Mouse (Mus musculus): ENCODE measurements around the gene Itgb6.

Itgb6 gene

DNA sequence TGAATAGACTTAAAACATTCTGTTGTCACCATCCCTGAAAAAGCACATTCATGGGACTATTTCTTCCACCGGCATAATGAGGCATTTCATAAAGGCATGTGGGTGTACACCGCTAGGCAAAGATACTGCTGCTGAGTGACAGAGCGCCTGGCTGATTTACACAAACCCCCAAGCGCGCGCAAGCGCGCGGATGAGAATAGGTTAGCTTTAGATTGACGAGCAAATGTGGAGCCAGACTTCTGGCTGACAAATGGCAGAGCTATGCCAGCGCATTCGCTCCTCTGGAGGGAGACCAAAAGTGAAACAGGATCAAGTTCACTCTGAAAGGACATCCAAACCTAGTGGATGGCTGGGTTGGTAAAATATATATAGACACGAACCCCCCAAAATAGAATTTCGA is at the start of gene Itgb6:
Itgb6 (minus strand) TSS at position 130 of the 400 bp plus-strand sequence.
- in situ Hi-C loops (cut with MboI; ENCODE audit: low pct_unique_long_range_greater_than_20kb in 1 of 2, low sequenced_read_pairs in 2 of 2, unreplicated experiment in 1 of 2): loop anchor here in 1 of 2 experiments (25.0 kb wide), 1 partner anchor 740 kb away; no protein-coding TSS in a partner anchor

DNA sequence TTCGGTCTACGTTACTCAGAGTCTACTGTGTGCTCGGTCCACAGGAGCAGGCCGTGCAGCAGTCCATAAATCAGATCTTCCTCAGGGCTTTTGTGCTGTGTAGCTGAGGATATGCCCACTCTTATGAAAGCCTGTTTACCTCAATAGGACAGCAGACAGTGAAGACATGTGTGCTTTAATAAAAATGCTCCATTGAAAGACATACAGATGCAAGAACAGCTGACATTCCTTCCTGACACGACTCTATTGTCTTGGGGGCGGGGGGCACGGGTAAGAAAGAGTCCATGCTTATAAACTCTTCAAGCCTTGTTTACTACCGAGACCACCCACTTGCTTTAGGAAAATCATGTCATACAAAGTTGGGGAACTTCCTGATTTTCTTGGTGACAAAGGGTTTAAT is 44.0 kb upstream of the Itgb6 start:
- in situ Hi-C loops (cut with MboI; ENCODE audit: low pct_unique_long_range_greater_than_20kb in 1 of 2, low sequenced_read_pairs in 2 of 2, unreplicated experiment in 1 of 2): no loop called here

DNA sequence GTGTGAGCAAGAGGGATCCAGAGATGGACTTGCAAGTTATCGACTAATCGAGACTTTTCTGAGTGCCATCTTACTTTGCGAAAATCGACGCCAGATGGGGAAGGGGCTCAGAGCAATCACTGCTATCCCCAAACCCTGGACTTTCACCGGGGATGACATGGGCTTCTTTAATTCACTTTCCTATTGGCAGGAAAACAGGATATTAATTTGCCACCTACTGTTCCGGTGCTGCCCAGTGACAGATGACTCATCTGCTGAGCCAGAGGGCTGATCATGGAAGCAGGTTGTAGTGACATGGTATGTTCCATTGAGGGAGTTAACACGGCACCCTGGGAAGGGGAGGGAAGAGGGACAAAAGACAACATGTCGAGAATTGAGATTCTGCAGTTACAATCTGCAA is 33.8 kb upstream of the Itgb6 start:
- in situ Hi-C loops (cut with MboI; ENCODE audit: low pct_unique_long_range_greater_than_20kb in 1 of 2, low sequenced_read_pairs in 2 of 2, unreplicated experiment in 1 of 2): no loop called here

DNA sequence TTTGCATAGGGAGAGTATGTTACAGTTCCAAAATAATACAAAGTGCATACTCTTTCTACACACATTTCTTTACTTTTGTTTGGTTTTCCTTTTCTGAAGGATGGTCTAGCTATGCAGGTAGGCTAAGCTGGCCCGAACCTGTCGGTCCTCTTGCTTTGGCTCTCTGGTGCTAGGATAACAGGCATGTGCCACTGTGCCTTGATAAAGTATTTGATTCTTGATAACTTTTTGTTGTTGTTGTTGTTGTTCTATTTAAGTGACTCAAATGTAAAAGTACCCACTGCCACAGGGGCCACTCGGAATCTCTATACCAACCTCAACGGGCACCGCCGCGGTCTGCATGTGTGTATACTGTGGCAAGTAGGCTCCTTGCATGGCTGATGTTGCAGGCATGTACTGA is 32.7 kb upstream of the Itgb6 start:
- in situ Hi-C loops (cut with MboI; ENCODE audit: low pct_unique_long_range_greater_than_20kb in 1 of 2, low sequenced_read_pairs in 2 of 2, unreplicated experiment in 1 of 2): no loop called here

DNA sequence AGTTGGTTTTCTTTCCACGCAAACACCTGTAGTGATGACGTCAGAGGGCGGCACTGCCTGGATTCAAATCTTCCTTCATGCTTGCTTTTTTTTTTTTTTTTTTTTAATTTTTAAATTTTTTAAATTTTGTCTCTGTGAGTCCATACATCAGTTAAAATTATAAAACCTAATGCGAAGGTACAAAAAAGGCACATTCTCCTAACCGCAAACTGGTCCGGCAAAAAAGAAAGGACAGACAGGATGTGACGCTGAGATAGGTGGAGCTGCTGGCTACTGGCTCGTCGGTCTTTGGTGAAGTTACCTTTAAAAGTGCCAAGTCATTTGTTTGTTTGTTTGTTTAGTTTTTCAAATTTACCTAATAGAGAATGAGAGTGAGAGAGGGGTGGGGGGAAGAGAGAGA is 28.8 kb upstream of the Itgb6 start:
- in situ Hi-C loops (cut with MboI; ENCODE audit: low pct_unique_long_range_greater_than_20kb in 1 of 2, low sequenced_read_pairs in 2 of 2, unreplicated experiment in 1 of 2): no loop called here

DNA sequence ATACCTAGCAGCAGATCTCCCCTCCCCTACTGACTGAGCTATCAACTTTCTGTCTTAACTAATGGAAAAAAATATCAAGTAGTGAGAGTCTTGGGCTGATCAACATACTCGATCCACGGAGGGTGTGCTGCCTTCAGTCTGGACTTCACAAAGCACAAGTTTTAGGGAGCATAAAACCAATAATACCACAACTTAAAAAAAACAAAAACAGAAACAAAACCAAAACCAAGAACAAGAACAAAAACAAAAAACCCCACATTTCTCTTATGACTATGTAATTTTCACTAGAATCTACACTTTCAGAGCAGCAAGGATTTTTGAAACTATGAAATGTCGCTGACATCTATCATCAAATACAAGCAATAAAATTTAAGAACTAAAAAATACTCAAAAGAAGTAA is 28.1 kb upstream of the Itgb6 start:
- in situ Hi-C loops (cut with MboI; ENCODE audit: low pct_unique_long_range_greater_than_20kb in 1 of 2, low sequenced_read_pairs in 2 of 2, unreplicated experiment in 1 of 2): no loop called here

DNA sequence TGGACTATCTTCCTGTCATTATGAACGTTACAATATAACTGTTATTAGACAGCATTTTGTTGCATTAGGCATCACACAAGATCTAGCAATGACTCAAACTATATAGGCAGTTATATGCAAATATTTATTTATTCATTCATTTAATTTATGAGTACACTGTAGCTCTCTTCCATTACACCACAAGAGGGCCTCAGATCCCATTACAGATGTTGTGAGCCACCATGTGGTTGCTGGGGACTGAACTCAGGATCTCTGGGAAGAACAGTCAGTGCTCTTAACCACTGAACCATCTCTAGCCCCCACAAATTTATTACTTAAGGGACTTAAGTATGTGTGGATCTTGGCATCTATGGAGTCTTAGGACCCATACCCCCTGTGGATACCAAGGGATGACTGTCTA is 26.1 kb upstream of the Itgb6 start:
- in situ Hi-C loops (cut with MboI; ENCODE audit: low pct_unique_long_range_greater_than_20kb in 1 of 2, low sequenced_read_pairs in 2 of 2, unreplicated experiment in 1 of 2): no loop called here

DNA sequence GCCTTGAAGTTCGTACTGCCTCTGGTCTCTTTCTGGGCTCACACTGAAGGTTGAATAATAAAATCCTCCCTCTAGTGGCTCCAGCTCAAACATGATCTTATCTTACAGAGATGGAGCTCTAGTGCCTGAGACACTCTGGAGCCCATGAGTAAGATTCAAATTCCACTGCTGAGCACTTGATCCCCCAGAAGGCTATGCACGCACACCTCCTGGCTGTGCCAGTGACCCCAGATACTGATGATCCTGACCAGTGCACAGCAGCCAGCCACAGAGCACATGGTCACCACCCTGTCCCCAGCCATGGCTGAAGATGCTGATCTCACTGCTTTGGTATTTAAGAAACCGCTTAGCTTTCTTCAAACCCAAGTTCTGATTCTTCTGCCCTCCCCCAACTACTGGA is 25.1 kb upstream of the Itgb6 start:
- in situ Hi-C loops (cut with MboI; ENCODE audit: low pct_unique_long_range_greater_than_20kb in 1 of 2, low sequenced_read_pairs in 2 of 2, unreplicated experiment in 1 of 2): no loop called here

DNA sequence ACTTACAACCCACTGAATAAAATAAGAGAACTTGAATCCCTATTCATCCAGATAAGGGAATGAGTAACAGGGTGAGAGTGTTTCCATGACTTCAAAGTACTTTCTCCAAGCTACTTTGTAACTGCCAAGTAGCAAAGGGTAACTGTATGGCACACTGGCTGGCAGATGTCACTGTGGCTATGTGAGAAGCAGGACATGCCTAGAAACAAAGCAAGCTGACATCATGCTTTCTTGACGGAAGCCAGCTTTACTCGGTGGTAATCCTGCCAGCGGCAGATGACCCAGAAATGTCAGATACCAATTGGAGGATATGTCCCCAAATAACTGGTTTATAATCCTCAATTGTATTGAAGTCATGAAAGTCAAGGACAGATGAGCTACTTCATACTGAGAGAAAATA is 22.2 kb upstream of the Itgb6 start:
- in situ Hi-C loops (cut with MboI; ENCODE audit: low pct_unique_long_range_greater_than_20kb in 1 of 2, low sequenced_read_pairs in 2 of 2, unreplicated experiment in 1 of 2): no loop called here

DNA sequence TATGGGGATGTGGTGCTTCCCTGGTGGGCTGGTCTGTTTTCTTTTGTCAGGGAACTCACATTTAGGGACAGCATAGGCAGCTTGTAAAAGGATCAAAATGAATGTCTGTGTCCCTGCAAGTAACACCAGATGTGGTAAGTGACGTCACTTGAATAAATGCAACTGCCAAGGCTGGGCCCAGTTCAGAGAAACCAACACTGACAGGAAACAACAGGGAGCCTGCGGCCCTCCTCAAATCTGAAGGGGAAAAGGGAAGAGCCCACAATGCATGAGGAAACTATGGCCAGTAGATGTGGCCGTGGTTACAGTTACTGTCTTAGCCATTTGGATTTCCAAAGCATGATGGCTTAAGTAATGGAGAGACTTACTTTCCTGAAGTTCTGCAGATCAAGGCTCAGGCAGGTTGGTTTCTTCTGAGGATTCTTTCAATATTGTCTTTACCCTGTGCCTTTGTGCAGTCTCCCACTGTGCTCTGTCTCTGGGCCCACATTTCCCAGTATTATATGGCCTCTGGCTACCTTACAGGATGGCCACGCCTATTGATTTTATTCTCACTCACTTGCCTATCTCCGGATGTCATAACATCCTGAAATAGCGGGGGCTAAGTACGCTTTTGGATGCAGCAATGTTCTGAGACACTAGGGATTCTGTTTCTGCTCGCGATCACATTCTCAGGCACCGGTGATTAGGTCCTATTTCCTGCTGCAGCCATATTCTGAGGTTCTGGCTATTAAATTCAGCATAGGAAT is 17.1 kb upstream of the Itgb6 start:
- in situ Hi-C loops (cut with MboI; ENCODE audit: low pct_unique_long_range_greater_than_20kb in 1 of 2, low sequenced_read_pairs in 2 of 2, unreplicated experiment in 1 of 2): no loop called here

DNA sequence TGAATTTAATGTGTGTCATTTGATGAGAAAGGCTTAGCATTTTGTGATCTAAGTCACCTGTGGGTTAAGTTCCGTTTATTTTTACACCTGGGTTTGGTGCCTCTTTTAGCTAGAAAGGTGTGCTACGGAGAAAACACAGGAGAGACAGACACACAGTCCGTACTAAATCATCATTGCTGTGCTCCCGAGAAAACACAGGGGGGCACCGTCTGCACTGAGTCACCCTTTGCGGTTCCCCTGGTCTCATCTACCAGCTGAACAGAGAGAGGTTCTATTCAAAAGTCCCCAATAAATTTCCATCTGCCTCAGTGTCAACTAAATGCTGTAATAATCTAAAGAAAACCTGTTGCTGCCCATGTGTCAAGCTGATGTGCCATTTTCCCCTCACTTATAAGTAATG is 8.5 kb upstream of the Itgb6 start:
- in situ Hi-C loops (cut with MboI; ENCODE audit: low pct_unique_long_range_greater_than_20kb in 1 of 2, low sequenced_read_pairs in 2 of 2, unreplicated experiment in 1 of 2): no loop called here

DNA sequence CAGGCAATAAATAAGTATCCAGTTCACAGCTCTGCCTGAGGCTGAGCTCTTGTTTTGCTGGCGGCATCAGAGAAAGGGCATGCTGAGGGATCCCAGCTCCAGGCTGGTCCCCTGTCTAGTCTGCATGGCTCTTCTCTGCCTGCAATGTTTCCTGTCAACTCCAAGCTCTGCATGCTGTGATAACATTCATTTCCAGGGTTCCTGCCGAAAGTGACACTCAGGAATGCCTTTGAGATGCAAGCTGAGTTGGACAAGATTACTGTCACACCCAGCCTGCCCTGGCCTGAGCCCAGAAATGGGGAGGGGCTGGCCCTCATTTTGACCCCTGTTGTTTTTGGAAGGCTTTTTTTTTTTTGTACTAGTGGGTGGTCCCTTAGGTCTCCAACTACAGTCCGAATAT is 7.6 kb upstream of the Itgb6 start:
- in situ Hi-C loops (cut with MboI; ENCODE audit: low pct_unique_long_range_greater_than_20kb in 1 of 2, low sequenced_read_pairs in 2 of 2, unreplicated experiment in 1 of 2): no loop called here

DNA sequence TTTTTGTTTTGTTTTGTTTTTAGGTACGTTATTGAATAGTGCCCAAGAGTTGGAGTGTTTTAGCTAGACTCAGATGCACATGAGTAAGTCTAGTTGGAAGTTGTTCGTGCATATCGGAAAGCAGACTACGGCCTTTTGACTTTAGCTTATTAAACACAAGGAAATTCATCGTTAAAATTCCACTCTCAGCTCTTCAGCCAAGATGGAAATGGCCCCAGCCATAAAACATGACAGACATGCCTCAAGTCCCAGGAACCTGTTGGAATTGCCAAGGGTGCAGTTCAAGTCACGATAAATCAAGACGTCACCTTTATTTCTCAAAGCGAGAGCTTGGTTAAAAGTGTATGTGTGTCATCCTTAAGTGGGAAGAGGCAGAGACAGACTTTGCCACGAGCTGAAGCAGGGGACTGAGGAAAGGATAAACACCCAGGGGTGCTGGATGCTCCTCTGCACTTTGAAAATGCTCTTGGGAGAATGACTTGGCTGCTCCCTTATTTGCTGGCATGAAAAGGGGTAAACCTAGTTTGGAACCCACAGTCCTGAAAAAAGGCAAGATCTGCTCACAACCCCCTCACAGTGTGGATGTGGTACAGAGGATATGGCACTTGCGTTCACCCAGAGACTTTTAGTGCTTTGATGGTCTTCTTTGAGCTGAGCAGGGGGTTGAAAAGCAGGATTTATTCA is 6.6 kb upstream of the Itgb6 start:
- in situ Hi-C loops (cut with MboI; ENCODE audit: low pct_unique_long_range_greater_than_20kb in 1 of 2, low sequenced_read_pairs in 2 of 2, unreplicated experiment in 1 of 2): no loop called here

DNA sequence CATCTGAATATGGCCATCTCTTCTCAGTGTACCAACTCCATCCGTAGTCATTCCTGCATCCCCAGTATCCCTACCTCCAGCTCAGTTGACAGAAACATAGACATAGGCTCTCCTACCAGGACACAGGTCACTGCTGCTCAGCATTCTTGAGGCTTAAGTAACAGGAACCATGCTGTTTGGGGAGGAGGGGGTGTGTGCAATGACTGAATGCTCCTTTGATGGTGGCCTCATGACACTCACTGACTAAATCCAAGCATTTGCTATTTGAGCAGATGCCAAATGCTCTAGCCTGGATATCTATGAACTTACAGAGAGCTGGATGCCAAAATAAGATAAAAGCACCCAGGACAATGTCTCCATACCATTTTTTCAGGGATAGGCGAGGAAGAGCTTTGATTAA is 2.2 kb upstream of the Itgb6 start:
- in situ Hi-C loops (cut with MboI; ENCODE audit: low pct_unique_long_range_greater_than_20kb in 1 of 2, low sequenced_read_pairs in 2 of 2, unreplicated experiment in 1 of 2): loop anchor here in 1 of 2 experiments (25.0 kb wide), 1 partner anchor 738 kb away; no protein-coding TSS in a partner anchor

DNA sequence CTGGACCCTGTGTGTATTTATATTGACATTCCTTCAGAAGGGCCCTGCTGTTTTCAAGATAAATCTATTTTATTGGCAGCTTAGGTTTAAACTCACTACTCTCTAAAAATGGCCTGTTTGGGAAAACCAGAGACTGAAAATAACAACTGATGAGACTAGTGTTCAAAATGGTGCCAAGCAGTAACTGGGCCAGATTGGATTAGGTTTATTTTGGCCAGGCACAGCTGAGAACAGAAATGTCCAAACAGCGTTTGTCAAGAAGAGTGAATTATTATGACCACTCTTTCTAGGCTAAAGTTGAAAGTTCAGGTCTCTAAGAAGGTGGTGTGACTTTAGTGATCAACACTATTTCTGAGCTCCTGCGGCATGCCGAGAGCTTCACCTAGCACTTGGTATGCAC is 524 bp upstream of the Itgb6 start:
- in situ Hi-C loops (cut with MboI; ENCODE audit: low pct_unique_long_range_greater_than_20kb in 1 of 2, low sequenced_read_pairs in 2 of 2, unreplicated experiment in 1 of 2): loop anchor here in 1 of 2 experiments (25.0 kb wide), 1 partner anchor 739 kb away; no protein-coding TSS in a partner anchor

DNA sequence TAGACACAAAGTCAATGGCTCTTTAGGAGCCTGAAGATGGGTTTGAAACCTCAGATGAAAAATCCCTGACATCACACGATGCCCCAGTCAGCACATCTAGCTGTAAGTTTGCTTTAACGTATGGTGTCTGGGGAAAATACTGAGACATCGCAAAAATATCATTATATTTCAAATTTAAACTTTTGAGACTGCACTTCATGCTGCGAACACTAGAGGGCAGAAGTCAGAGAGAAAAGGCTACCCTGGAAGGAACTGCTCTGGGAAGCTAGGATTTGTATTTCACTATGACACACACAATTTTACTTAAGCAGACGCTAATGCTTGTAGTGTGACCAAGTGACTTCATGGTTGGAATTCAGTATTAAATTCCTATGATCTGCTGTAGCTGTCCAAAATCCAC is 1.5 kb downstream of the Itgb6 start:
- in situ Hi-C loops (cut with MboI; ENCODE audit: low pct_unique_long_range_greater_than_20kb in 1 of 2, low sequenced_read_pairs in 2 of 2, unreplicated experiment in 1 of 2): loop anchor here in 1 of 2 experiments (25.0 kb wide), 1 partner anchor 741 kb away; no protein-coding TSS in a partner anchor

DNA sequence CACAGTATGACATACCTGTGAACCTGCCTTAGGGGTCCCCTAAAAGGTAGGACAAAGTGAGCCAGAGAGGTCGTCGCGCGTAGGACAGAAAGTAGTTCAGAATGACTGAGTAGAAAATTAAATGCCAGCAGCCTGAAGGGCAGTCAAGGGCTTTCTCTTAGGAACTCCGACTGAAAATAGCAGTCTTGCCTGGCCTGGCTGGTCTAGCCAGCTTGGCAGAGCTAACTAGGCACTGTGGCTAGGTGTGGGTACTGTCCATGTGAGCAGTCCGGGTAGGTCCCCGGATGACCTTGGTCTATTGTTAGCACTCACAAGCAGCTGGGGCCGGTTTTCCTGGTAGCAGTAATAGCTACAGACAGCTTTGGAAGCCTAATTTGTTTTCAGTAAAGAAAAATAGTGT is 2.2 kb downstream of the Itgb6 start:
- in situ Hi-C loops (cut with MboI; ENCODE audit: low pct_unique_long_range_greater_than_20kb in 1 of 2, low sequenced_read_pairs in 2 of 2, unreplicated experiment in 1 of 2): loop anchor here in 1 of 2 experiments (25.0 kb wide), 1 partner anchor 742 kb away; no protein-coding TSS in a partner anchor

DNA sequence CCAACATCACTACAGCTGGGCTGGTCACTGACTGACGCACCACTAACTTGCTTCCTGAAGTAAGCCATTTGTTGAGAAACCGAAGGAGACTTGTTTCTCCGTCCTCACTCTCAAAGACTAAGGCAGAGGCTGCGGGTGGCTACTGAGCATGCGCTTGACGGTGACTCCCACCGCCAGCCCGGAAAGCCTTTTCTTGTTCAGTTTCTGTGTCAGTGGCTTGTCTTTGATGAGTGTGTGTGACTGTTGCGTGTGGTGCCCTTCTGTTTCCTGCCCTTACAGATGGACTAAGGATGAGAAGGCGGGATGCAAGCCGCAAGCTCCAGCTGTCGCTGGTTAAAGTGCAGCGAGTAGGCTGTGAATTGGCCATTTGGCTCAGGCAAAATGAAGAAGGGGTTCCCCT is 5.1 kb downstream of the Itgb6 start:
- in situ Hi-C loops (cut with MboI; ENCODE audit: low pct_unique_long_range_greater_than_20kb in 1 of 2, low sequenced_read_pairs in 2 of 2, unreplicated experiment in 1 of 2): loop anchor here in 1 of 2 experiments (25.0 kb wide), 1 partner anchor 745 kb away; no protein-coding TSS in a partner anchor

DNA sequence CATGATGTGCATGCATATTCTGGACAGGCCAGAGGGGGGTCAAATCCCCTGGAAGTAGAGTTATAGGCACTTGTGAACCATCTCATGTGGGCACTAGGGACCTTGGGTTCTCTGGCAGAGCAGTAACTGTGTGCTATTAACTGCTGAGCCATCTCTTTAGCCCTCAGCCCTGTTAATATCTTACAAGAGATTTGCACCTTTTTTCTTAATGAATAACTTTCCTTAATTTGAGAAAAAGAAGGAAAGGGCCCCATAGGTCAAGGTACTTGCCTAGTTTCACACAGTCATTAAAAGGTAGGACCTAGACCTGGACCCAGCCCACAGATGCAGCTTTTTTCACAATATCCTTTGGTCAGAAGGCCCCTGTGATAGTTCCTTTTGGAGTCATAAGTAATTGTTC is 5.9 kb downstream of the Itgb6 start:
- in situ Hi-C loops (cut with MboI; ENCODE audit: low pct_unique_long_range_greater_than_20kb in 1 of 2, low sequenced_read_pairs in 2 of 2, unreplicated experiment in 1 of 2): loop anchor here in 1 of 2 experiments (25.0 kb wide), 1 partner anchor 746 kb away; no protein-coding TSS in a partner anchor

DNA sequence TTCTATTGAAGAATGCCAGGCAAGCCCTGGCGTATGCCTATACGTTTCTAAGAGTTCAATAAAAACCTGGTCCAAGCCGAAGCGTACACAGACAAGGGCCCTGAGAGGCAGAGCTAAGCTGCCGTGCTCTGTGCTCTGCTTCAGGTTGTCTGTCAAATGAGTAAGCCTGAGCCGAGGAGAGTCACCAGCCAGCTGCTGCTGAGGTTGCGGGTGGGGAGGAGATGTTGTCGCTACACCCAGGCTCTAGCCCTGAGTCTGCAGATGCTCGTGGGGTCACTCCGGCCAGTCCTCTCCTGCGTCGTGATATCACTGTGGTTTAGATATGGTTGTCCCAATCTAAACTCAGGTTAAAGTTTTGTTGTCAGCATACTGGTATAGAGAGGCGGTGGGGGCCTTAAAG is 6.7 kb downstream of the Itgb6 start:
- in situ Hi-C loops (cut with MboI; ENCODE audit: low pct_unique_long_range_greater_than_20kb in 1 of 2, low sequenced_read_pairs in 2 of 2, unreplicated experiment in 1 of 2): loop anchor here in 1 of 2 experiments (25.0 kb wide), 1 partner anchor 747 kb away; no protein-coding TSS in a partner anchor
